Mouse (Mus musculus): ENCODE data around the gene Rimklb. TPM values are rescaled to one million over a fixed set of nuclear protein-coding genes. Genes with fewer than 3 reads are reported as not detected.
"Not testable (repeated sequence)": the region's sequence is repeated elsewhere in the genome, so short reads cannot be mapped to it uniquely, and the experiment has no call there.

Rimklb gene
- 1 to 10 TPM in 1 of 4 experiments, under 1 TPM in 2, not detected in 1; 0.22 to 1.3 (median 0.80) TPM for total RNA-seq (2022)

DNA sequence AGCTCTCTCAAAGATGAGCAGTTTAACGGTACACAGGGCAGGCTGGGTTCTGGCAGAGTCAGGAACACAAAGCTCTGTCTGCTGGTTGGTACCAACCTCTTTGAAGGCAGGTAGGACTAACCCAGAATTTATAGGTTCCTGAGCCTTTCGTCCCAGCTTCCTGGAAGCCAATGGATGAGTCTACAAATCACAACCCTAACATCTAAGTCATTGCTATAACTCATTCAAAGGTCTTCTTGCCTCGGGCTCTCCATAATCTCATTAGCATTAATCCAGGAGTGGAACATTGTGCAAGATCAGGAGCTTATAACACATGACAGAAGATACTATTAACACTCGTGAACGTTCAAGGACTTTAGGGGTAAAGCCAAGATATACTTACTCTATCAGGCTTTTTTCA lies at the start of gene Rimklb:
TSS of gene Rimklb (minus strand) at position 101 of the 400 bp plus-strand sequence.
- DNase-seq (ENCODE audit: low spot score in 2 of 2), result no peak

DNA sequence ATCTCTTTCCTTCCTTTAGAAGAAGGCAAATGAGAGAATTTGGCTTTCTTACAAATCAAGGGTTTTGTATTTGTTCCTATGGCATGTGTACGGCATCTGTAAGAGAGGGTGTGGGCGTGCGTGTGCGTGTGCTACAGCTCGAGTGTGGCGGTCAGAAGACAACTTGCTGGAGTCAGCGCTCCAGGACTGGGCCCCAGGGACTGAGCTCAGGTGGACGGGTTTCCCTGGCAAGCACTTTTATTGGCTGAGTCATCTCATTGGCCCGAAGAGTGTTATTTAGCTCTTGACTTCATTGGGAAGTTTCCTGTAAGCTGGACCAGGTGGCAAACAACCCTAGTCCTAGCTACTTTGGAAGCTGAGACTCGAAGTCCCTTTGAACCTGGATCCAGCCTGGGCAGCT lies 47.4 kb upstream of the Rimklb start:
- DNase-seq (ENCODE audit: low spot score in 2 of 2), result no peak

DNA sequence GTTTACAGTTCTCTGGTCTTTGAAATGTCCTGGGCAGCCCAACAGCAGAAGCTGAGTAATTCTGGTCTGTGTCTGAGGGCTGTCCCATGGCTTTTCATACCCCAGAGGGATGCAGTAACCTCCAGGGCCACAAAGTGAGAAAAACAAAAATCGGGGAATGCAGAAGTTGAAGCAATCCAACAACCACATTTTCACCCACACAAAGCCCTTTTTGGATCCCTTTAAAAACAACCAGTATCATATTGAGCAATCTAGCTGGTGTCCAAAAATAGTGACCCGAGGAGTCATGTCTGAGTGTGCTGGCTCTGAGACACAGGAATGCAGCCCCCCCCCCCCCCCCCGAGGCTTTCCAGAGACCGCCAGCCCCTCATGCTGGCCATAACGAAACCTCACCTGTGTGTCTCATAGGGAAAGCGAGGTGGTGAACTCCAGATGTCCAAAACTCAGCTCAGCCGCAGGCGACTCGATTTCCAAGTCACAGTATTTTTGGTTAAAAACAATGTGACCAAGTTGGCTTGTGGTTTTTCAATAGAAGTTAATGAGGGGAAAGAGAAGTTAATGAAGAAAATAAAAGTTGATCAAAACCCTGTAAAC lies 46.8 kb upstream of the Rimklb start:
- no peak for DNase-seq (ENCODE audit: low spot score in 2 of 2)

DNA sequence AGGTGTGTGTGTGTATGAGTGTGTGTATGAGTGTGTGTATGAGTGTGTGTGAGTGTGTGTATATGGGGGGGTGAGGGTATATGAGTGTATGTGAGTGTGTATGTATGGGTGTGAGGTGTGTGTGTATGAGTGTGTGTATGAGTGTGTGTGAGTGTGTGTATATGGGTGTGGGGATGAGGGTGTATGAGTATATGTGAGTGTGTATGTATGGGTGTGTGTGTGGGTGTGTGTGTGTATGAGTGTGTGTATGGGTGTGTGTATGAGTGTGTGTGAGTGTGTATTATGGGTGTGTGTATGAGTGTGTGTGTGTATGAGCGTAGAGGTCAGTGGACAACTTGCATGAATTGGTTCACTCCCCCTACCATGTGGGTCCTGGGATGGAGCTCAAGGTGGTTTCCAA lies 46.1 kb upstream of the Rimklb start:
- no peak for DNase-seq (ENCODE audit: low spot score in 2 of 2)

DNA sequence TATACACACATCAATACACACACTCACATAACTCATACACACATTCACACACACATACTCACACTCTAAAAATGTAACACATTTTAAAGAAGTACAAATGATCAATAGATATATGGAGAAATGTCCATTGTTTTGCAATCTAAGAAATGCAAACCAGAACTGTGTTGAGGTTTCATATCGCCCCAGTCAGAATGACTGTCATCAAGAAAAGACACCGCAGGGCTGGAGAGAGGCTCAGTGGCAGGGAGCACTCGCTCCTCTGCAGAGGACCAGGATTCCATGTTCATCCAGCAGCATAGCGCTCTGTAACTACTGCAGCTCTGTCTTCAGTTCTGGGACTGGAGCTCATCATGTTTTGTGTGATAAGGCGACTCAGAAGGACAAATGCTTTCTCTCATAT lies 45.0 kb upstream of the Rimklb start:
- DNase-seq (ENCODE audit: low spot score in 2 of 2), result no peak

DNA sequence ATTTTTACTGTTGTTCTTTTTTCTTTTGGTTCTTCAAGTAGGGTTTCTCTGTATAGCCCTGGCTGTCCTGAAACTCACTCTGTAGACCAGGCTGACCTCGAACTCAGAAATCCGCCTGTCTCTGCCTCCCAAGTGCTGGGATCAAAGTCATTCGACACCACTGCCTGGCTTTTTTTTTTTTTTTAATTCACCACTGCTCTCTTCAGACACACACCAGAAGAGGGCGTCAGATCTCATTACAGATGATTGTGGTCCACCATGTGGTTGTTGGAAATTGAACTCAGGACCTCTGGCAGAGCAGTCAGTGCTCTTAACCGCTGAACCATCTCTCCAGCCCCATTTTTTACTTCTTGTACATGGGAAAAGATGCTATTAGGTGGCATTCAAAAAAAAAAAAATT lies 43.9 kb upstream of the Rimklb start:
- not testable (repeated sequence) for DNase-seq (ENCODE audit: low spot score in 2 of 2)

DNA sequence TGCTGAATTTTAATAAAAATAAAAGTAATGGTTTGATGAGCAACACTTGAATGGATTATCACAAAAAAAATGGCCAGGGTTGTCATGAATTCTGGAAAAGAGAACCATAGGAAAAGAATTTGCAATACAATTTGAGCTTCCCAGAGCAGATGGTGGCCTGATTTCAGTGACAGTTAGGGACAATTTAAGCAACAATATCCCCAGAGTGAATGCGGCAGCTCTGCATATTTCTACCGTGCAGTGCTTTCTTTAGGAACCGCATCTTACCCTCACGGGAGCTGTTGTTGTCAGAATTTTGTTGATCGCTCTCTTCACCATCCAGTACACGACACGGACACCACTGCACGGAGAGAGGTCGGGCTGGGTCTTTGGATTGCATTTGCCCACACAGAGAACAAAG lies 41.0 kb upstream of the Rimklb start:
- no peak for DNase-seq (ENCODE audit: low spot score in 2 of 2)

DNA sequence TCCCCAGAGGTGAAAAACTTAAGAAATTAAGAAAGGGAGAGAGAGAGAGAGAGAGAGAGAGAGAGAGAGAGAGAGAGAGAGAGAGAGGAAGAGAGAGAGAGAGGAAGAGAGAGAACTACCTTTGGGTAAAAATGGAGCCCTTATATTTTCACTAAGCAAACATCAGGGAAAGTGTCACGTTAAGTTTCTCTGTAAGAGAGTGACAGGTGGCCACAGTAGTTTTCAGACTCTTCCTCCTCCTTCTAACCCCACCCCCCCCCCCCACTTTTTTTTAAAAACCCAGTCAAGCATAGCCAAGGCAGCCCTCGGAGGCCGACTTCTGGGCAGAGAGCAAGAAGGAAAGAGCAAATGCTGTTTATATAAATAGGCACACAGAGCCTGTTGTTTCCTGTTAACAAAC lies 35.5 kb upstream of the Rimklb start:
- no peak for DNase-seq (ENCODE audit: low spot score in 2 of 2)

DNA sequence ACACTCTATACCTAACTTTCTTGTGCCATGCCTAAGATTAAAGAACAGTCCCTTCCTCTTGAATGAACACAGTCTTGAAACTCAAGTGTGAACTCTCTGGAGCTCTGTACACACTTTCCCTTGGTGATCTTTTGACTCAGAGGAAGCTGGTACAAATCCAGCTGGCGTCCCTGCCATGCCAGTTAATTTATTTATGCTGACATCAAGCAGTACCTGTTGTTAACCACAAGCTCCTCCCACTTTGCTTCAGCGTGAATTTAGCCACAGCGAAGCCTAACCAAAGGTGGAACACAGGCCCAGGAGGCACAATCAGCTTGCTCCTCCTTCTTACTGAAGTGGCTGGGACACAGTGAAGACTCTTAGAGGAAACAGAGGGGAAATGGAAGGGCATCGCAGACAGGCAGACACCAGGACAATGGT lies 34.3 kb upstream of the Rimklb start:
- DNase-seq (ENCODE audit: low spot score in 2 of 2), result no peak

DNA sequence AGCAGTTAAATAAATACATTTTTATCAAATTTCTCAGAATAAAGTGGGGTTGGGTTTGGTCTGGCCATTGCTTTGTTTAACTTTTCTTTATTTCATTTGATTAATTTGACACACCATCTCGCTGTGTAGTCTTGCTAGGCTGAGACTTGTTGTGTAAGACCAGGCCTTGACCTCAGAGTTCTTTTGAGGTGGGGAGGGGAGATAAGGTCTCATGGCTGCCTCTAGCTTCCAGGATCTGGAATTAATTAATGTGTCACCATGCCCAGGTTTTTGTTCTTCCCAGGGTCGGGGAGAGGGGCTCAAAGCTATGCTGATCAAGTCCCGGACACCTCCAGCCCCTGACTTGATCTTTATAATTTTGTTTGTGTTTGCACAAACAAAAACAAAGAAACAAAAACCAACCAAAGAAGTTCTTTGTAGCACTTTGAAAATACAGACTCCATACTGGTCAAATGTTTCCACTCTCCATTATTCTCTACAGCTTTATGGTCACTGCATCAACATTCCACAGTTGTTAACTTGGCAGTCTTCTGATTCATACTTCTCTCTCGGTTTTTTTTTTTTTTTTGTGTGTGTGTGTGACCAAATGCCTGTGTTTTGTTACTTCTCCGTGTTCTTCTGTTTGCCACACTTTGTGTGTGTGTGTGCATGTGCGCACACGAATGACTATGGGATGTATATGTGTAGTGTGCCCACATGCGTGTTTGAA lies 33.1 kb upstream of the Rimklb start:
- no peak for DNase-seq (ENCODE audit: low spot score in 2 of 2)

DNA sequence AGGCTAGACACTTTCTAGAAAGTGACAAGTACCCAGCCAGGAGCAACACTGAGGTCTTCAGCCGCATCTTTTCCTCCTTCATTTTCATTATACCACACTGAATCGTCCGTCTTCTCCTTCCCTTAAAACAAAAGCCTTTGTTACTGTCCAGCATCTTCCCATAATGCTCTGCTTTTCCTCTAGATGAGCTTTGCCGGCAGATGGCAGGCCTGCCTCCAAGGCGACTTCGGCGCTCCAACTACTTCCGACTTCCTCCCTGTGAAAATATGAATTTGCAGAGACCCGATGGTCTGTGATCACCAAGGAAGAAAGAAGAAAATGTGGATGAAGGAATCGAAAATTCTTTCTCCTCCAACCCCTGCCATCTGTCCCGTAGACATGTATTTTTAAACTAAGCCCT lies 29.6 kb upstream of the Rimklb start:
- DNase-seq (ENCODE audit: low spot score in 2 of 2), result no peak

DNA sequence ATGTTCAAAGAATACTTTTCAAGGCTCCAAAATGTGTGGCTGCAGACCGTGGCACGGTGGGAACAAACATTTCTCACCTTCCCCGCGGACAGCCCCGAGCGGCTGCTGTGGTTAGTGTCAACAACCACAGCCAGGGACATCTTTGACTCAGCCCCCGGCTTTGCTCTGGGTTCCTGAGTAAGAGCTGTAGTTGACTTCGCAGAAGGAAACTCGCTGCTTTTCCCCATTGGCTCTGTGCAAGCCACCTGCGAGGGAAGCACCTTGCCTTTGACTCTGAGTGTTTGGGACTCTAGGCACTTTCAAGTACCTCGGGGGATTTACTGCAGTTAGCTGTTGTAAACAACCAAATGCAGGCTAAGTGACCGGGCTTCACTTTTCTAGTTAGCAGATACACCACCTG lies 29.0 kb upstream of the Rimklb start:
- DNase-seq (ENCODE audit: low spot score in 2 of 2), result no peak

DNA sequence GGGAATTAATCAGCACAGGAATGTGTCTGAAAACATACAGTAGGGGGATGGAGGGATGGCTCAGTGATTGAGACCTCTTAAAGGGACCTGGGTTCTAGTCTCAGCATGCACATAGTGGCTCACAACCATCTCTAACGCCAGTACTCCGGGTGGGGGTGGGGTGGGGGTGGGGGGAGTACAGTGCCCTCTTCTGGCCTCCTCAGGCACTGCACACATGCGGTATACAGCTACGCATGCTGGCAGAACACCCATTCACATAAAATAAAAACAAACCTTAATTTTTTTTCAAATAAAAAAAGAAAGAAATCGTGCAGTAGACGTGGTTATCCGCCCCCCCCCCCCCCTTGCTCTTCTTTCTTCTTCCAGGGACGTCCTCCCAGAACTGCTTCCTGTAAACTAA lies 24.7 kb upstream of the Rimklb start:
- no peak for DNase-seq (ENCODE audit: low spot score in 2 of 2)

DNA sequence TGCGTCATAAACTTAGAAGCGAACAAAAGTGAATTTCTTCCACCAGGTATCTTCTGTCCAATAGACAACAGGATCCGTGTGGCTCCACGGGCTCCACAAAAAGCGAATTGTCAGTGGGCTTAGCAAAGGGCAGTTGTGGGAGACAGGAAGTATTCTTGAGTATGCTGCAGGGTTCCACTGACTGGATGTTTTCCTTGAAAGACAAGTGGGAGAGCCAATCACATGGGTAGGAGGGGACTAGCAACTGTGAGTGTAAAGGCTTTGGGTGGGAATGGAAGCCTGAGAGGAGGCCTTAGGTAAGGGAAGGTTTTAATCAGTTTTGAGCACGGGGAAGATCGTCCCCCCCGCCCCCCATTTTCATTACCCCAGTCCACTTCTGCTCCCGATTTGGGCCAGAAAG lies 24.0 kb upstream of the Rimklb start:
- DNase-seq (ENCODE audit: low spot score in 2 of 2), result no peak

DNA sequence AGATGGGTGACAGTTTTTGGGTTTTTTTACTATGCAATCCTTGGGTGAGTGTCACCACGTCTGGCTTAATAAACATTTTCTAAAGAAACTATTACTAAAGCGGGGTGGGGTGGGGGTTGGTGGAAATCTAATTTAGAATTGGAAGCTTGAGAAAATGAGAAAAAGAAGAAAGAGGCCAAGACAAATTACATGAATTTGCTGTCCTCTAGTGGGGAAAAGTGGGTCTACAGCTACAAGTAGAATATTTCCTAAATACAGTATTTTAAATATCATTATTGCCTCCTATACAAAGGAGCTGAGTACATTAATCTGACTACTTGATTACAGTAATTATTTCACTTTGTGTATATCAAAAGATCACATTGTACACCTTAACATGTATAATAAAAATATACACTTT lies 20.8 kb upstream of the Rimklb start:
- no peak for DNase-seq (ENCODE audit: low spot score in 2 of 2)

DNA sequence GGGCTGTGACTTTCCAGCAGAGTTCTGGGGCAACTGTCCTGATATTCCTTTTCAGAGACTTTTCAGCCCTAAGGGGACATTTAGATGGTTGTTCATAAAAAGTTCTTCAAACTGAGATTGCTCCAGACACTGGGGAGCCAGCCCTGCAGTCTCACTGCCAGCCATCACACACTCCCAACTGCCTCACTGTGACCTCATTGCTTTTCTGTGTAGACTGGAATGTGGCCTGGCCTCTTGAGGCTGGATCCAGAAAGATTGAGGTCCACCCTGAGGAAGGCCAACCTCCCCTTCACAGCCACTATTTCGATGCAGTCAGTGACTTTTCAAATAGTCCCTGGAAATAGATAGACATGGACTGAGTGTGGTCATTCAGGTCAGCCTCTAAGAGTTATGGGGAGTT lies 19.1 kb upstream of the Rimklb start:
- DNase-seq (ENCODE audit: low spot score in 2 of 2), result peak in 1 of 2 experiments; percentile 22

DNA sequence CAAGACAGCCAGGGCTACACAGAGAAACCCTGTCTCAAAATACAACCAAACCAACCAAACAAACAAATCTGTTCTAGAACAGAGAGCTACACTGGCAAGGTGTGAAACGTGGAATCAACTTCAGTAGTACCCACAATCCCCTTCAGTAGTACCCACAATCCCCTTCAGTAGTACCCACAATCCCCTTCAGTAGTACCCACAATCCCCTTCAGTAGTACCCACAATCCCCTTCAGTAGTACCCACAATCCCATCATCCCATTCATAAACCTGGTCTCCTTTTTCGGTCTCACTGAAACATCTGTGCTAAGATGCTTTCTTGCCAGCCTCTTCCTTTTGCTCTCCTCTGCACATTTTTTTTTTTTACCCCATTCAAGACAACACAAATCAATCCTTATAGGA lies 17.2 kb upstream of the Rimklb start:
- DNase-seq (ENCODE audit: low spot score in 2 of 2), result not testable (repeated sequence)

DNA sequence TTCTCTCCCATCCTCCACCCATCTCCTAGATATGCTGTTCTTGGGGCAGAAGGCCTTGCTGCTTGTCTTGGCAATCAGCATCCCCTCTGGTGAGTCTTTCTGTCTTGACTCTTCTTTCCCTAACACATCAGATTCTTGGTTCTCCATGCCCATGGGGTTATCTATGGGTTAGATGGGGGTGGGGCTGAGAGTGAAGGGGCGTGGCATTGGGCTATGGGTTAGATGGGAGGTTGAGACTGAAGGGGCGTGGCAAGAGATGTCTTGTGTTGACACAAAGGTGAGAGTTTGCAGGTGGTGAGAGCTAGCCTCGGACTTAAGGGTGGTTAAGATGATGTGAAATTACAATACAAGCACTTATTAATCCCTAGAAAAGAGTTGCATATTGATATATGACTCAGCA lies 15.8 kb upstream of the Rimklb start:
- no peak for DNase-seq (ENCODE audit: low spot score in 2 of 2)

DNA sequence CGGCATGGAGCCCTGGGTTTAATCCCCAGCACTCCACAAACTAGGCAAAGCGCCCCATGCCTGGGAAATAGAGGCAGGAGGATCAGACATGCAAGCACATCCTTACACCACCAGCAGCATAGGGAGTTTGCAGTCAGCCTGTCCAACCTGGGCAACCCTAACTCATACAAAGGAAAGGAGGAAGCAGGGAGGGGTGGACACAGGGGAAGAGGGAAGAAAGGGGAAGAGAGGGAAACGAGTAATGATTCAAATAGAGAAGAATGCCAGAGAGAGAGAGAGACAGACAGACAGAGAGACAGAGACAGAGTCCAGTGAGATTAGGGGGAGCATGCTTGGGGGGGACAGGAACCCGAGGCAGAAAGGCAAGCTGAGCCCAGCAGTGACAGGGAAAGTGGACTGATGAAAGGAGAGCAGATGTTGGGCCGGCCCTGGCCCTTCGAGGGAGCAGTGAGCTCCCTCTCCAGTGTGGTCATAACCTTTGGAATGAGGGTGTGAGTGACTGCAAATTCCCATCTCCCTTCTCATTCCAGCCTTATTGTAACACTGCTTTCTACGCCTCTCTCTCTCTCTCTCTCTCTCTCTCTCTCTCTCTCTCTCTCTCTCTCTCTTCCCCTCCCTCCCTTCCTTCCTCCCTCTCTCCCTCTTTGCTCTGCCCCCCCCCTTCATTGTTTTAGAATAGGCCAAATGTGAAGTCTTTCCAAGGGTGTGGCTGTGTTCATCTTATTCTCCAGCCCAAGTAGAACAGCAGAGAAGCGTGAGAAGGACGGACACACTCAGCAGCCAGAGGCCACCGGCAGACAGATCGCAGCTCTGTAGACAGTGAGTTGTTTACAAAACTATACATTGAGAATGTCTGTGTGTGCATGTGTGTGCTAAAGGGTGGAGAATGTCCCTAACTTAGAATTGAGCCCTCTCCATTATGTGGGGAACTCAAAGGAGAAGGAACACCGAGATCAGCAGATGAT lies 14.6 kb upstream of the Rimklb start:
- DNase-seq (ENCODE audit: low spot score in 2 of 2), result no peak

DNA sequence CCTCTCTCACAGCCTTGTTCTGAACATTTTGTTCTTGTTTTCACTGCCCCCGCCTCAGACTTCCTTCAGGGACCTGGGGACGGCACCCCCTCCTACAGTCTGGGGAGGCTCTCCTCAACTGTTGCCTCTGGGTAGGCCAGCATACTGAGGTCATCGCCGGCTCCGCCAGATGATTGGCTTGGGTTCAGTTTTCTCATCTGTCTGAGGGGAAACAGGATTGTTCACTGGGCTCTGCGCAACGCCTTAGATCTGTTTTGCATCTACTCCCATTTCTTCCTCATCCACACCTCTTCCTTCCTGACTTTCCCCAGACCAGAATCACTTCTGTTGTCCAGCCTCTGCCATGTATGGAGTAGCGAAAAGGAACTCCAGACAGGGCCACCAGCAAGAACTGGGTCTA lies 9.9 kb upstream of the Rimklb start:
- peak; percentile 57 to 58 for DNase-seq (ENCODE audit: low spot score in 2 of 2)

DNA sequence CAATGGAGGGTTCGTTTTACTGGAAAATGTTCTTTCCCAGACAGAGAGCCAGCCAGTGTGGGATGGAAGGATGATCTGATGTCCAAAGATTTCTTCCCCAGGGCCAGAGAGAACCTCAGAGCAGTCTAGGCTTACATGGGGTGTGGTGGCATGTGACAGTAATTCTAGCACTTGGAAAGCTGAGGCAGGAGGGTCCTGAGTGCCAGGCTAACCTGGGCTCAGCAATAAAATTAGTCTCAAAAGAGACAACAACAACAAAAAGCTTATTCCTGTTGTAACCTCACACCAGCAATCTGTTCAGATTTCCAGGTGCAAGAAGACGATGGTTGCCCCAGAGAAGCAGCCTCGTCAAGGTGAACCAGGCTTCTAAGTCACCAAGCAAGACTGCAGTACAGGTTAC lies 7.0 kb upstream of the Rimklb start, which contains the start of gene Mfap5:
TSS of gene Mfap5 (plus strand) at position 301 of the 400 bp plus-strand sequence.
- DNase-seq (ENCODE audit: low spot score in 2 of 2), result no peak

DNA sequence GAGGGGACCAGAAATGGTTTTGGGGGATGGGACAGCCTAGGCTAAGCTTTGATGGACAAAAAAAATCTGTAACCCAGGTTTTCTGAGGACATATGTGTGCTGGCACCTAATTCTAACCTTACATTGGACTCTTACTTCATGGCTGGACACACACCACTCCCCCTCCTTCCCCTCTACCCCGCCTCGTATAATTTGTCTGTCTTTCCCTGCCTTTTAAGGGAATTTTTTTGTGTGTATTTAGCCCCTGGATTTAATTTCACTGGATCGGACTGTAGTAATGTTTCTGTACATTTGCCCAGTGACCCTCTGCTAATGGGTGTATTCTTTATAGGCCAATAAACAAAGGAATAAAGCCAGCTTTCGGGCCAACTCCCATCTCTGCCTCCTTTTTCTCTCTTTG lies 6.5 kb upstream of the Rimklb start:
- no peak for DNase-seq (ENCODE audit: low spot score in 2 of 2)

Measured in gastrocnemius, adult 8-10 months (tissue).